Mouse (Mus musculus) embryo, embryonic 10.5 days (tissue): ENCODE data around the gene Ube2j1.

Experiments used
- DNase-seq: peaks from one replicate; pipeline ENCODE4 v3.0.0-alpha.2; 2015; ENCODE audit warnings: low spot score

The Ube2j1 gene

DNA sequence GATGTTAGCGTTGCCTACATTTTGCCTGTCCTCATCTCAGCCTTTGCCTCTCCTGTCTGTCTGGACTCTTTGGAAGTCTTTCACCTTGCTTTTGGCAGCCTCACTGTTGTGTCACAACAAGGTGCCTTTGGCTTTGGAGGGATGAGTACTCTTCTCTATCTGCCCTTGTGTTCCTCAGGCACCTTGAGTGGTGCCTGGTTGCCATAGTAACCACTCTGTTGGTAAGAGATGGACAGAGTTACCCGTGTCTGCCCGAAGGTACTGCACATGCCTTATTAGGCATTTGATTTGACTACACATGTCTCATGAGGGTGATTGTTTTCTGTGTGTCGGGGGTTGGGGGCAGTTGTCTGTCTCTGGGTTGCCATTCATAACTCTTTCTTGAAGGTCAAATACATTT lies 18.7 kb upstream of the Ube2j1 start:
- DNase-seq: no peak

DNA sequence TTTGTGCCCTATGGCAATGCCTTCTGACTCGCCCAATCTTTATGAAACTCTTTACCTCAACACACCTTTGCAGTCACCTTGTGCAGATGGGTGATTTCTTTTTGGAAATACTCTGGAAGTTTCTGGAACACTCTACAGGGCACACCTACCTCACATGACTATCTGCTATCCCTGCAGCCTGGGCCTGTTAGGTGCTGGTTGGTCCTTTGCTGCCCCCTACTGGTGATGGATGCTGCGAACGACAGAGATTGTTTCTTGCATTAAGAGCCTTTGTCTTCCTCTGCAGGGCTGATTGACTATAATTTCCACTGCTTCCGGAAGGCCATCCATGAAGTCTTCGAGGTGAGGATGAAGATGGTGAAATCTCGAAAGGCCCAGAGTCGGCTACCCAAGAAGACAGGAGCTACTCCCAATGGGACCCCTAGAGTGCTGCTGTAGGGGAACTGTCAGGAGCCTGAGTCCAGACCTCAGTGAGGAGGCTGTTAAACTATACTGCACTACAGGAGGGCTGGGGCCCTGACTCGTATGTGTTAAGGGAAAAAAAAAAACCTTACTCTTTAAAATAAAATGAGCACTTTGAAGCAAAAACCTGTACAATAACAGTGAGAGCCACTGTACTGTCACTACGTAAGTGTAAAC lies 12.7 kb upstream of the Ube2j1 start:
- DNase-seq: peak; percentile 92

DNA sequence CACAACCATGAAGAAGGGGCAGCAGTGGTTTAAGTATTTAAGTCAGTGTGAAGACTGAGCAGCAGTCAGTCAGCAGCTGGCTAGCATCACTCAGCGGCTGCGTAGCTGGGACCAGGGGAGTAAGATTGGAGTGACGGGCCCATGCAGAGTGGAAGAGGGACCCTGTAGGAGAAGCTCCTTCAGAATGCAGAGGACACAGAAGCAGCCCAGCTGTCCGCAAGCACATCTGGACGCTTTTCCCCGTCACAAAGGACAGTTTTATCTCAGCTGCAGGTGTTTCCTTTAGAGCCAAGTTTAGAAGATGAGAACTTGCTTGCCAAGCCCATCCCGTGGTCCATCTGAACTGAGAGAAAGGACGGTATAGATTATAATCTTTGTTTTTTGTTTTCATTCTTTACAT lies 6.8 kb upstream of the Ube2j1 start:
- DNase-seq: no peak

DNA sequence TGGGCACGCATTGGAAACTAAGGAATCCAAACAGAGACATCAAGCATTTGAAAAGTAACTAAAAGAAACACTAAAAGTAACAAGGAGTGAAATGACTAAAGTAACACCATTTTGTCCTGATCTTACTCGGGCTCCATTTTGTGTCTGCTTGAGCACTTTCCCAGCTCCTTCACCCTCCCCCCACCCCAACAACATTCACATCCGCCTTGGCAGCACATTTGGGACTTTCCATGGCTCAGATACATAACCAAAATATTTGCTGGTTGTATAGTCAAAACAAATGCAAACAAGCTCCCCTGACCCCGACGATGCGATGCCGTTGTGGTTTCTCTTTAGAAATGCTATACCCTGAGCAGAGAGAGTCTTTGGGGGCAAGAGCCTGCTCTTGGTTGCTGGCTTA lies 2.1 kb upstream of the Ube2j1 start:
- DNase-seq: no peak

DNA sequence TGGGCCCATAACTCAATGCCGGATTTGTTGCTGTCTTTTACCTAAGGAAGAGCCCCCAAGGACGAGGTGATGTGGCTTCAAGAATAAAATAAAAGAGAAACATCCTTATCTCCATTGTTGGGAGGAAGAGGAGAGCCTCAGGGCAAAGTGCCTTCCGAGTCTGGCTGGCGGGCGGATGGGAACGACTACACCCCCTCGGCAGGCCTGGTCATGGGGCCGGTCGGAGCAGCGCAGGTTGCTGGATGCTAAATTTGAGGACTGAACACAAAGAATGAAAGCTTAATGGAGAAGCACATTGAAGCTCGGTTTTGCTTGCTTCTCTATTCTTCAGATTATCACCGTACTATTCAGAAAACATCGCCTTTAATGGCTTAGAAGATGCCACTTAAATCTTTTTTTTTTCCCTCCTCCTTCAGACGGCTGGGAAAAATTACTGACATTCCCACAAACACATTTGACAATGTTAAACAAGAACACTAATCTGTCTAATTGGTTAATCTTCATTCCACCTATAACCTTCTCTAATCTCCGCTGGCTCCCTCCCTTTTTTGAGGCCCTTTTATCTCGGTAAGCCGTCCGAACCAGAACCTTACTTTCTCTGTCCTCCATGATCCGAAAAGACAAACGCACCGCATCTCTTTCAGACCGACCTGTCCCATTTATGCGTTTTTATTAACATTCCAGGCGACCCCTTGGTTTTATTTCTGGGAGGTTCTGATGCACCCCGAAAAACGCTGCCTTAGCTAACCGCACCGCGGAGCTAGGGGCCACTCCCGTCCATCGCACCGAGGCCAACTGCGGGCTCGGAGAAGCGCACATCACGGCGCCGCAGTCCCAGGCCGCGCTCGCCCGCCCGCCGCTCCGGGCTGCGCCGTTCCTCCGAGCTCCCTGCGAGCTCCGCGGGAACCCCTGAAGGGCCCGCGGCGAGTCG lies 687 bp upstream of the Ube2j1 start:
- DNase-seq: peak; percentile 68

DNA sequence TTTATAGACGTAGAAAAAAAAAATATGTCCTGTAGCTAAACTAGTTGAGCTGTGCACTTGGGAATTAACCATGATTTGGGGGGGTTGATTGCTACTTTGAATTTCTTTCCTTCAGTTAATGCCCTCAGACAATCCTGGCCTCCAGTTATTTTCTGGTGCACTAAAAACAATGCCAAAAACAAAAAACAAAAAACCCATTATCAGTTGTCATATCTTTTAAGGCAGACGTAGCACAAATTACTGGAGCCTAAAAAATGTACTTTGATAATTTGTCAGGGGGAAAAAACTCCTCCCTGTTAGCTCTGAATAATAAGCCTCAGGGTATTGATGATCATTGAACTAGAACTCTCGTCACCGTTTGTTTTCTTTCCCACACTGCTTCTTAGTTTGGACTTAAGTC lies 829 bp downstream of the Ube2j1 start:
- DNase-seq: peak; percentile 17

DNA sequence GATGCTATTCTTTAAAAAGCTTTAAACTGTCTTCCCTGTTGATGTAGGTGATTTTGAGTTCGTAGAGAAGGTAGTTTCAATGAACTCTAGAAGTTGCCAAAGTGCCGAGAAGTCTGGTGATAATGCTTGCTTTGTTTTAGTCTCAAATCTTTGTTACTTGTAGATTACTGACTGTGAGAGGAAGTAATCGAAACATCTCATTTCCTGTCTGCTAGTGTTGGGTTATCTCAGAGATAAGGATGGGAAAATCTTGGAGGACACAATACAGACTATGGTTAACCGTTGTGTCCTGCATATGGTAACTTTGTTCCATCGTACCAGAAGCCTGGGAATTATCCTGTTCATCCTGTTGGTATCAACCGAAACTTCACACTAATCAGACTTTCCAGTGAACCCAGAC lies 2.3 kb downstream of the Ube2j1 start:
- no peak for DNase-seq

DNA sequence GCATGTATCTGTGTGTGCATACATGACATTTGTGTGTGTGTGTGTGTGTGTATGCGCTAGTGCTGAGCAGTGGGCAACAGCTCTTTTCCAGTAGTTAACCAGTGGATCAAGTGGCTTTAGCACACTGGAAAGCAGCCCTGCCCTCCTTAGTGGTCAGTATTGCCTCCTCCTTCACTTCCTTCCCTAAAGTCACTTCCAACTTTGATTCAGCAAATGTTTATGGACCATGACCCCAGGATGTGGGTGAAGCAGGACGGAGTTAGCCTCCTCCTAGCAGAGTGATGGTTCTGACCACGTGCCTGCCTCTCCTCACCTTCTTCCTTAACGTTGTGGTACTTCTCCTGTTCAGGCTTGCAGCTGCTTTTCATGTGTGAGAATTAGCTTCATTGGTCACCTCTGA lies 8.6 kb downstream of the Ube2j1 start:
- no peak for DNase-seq

DNA sequence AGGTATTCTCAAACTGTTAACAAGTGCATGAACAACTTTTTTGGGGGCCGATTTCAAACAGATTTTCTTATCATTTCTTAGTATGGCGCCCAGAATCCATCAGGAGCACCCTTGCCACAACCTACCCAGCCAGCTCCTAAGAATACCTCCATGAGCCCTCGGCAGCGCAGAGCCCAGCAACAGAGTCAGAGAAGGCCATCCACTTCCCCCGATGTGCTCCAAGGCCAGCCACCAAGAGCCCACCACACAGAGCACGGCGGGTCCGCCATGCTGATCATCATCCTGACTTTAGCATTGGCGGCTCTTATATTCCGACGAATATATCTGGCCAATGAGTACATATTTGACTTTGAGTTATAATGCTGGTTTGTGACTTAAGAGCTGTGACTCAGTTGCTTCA lies 18.4 kb downstream of the Ube2j1 start:
- no peak for DNase-seq

DNA sequence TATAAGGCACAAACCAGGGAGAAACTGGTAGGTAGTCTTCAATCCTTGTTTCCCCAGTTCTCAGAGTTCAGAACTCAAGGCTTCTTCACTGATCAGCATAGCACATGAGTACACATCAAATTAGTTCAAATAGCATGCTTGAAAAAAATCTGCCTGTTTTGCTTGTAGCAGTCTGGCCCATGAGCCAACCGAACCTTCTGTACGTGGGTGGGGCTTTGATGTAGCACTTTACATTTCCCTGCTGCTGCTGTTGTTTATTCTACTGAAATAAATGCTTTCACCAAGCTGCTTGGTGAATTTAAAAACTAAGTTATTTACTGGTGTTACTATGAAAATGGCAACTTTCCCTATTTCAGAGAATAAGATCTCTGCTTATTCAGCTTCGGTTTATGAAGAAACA lies 20.8 kb downstream of the Ube2j1 start:
- DNase-seq: no peak

DNA sequence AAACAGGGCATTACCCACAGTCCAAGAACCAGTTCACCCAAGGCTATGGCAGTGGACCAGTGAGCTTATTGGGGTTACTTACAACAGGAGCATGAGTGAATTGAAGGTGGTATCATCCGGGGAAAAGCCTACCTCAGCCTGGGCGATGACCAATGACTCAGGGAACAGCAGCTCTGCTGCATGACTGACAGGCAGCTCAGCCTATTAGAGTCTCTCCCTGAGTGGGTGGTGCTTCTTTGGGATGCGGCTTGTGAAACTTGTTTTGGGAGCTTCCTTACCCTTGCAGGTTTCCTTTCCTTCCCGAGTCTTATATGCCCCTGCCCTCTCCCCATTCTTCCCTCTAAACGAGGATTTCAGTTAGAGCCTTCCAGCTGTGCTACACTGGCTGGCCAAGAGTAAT lies 21.4 kb downstream of the Ube2j1 start:
- peak; percentile 22 for DNase-seq

DNA sequence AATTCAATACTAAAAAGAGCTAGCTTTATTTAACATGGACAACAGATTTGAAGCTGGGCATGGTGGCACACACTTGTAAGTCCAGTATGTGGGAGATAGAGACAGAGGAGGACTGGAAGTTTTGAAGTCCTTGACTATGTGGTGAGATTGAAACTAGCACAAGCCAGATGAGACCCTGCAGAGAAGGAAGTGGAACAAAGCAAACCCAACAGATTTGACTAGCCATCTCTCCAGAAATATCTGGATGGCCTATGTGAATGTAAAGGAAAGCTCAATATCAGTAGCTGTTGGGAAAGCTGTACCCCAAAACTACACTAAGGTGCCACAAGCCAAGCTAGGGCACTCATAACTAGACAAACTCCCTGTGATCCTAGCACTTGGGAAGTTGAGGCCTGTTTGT lies 23.2 kb downstream of the Ube2j1 start:
- DNase-seq: no peak

DNA sequence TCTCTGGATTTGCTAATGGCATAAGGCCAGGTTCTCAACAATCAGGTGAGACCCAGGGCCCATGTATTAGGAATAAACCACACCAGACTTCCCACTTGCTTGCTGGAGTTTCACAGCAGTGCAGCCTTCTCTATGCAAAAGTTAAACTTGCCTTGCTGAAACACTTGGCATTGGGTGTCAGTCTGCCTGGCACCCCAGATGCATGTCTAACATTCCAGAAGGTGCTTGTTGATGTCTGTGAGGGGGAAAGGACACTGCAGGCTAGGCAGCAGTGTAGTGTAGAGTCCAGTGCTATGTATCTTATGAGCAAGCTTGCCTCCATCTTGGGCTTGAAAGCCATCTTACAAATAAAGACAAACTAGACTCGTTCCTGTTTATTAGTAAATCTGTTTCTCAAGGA lies 25.1 kb downstream of the Ube2j1 start:
- DNase-seq: no peak

DNA sequence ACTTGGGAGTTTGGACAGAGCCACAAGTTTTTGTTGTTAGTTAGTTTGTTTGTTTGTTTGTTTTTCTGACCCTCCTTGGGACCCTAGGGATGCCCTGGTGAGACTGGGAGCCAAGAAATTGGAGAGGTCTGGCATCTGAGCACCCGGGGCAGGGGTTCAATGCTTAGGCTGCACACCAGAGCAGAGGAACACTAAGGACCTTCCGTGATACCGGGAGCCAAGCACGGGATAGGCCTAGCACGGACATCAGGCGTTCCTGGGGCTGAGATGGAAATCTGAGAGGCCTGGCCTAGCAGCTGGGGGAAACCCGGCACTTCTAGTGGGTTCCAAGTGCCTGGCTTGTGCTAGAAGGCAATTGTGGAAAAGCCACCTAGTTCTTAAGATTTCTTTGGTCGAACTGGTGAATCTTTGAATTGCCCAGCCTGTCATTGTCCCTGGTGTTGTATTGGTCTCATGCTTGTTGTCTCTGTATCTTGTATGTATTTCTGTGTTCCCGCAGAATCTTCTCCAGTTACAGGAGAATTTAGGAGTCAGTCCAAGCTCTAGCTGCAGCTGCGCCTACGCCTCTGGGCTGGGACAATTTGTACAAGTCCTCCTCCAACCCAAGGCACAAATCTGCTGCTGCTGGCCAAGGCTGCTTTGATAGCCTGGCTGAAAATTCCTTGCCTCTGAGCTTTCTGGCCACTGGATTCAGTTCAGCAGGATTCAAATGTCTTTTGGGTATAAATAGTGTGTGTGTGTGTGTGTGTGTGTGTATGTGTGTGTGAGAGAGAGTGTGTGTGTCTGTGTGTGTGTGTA lies 26.9 kb downstream of the Ube2j1 start:
- no peak for DNase-seq

DNA sequence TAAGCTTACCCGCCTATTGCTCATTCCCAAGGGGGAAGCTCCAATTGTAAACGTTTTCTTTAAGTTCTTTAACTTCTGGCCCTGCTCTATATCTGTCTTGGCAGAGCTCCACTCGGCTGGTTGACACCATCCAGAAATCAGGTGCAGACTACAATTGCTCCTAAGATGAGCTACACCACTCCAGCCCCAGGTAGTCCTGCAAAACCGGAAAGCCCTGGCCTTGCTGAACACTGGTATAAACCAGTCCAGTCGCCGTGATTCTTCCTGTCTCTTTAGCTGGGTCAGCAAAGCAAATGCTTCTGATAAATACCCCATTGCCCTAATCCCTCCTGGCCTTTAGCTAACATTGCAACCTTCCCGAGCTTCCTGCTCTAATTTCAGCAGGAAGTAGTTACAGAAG lies 29.9 kb downstream of the Ube2j1 start:
- DNase-seq: no peak

DNA sequence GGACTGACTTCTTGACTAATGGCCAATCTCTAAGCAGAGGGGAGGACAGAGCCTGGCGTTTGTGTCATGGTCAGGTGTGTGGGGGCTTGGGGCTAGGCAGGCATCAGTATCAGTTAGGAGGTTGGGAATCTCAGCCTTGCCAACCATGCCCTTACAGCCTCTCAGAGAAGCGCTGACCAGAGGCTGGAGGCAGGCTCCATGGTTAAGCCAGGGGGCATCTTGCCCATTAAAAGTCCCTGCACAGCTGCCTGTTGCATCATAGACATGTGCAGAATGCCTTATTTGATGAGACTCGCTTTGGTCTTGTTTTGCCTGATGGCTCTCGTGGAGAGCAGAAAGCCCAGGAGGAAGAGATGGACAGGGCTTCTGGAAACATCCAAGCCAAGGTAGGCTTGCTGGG lies 31.8 kb downstream of the Ube2j1 start, which contains the start of gene Gabrr2:
Gene Gabrr2, plus strand, starts transcription at position 19 of the 400 bp plus-strand sequence.
- DNase-seq: no peak

DNA sequence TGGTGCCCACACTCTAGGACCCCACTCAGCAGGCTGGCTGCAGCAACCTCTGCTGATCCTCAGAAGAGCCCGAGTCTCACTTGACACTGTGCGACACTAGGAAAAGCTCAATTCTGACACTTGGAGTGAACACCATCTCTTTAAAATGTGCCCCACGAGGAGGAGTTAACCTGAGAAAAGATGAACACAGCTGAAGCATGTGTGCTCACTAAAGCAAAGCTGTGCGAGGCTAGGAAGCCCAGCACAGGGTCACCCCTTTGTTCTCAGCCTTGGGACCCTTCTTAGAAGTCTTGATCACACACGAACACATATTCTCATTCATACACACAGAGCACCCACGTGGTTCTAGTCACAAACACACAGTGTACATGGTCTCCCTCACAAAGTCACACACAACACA lies 33.8 kb downstream of the Ube2j1 start:
- DNase-seq: no peak

DNA sequence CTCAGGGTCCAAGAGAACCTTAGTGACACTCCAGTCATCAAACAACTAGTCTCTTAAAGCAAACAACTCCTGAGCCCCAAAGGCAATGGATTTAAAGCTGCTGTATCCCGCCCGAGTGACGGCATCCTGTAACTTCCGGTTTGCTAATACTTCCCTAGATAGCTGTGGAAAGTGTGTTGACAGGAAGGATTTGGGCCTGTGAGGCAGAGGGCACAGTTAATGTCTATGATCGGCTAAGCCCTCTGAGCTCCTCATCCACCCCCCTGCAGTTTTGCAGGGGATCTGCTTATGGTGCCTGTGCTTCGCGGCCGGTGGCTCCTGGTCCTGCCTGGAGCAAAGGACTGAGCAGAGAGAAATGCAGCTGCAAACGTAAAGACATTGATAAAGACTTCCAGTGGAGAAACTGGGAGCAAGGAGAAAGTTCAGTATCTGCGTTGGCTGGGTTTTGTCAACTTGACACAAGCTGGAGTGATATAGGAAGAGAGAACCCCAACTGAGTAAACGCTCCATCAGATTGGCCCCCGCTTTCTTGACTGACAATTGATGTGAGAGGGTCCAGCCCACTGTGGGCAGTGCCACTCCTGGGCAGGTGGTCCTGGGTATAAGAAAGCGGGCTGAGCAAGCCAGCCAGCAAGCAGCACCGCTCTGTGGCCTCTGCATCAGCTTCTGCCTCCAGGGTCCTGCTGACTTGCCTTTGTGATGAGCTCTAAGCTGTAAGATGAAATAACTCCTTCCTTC lies 35.2 kb downstream of the Ube2j1 start:
- no peak for DNase-seq

DNA sequence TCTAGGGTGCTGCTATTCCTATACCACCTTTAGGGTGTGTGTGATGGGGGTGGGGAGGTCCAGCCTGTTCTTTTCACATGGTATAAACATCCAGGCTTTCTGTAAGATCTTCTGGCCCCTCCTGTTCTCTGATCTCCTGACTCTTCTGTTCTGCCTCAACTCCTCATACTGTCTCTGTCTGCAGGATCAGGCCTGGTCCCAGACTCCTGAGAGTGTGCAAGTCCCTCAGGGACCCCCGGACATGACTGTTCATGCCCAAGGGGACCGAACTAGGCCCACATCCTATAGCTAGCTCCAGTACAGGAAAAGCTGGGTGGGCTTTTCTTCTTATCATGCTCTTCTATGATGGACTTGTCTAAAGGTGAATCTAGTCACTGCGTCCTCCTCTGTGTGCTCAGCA lies 36.1 kb downstream of the Ube2j1 start:
- DNase-seq: no peak

DNA sequence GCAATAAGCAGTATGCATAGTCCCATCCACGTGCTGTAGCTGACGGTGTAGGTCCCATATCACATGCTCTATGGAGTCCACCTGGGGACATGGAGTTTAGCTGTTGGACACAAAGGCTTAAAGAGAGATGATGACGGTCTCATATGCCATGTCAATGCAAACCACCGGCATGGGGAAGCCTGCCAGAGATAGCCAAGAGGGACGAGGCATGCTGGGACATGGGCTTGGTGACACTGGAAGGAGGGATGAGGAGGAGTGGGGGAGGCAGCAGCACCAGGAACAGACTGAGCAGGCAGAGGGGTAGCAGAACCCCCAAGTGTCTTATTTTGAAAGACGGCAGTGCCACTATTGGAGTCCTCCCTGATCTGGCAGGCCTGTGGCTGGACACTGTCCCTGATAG lies 36.6 kb downstream of the Ube2j1 start:
- no peak for DNase-seq

DNA sequence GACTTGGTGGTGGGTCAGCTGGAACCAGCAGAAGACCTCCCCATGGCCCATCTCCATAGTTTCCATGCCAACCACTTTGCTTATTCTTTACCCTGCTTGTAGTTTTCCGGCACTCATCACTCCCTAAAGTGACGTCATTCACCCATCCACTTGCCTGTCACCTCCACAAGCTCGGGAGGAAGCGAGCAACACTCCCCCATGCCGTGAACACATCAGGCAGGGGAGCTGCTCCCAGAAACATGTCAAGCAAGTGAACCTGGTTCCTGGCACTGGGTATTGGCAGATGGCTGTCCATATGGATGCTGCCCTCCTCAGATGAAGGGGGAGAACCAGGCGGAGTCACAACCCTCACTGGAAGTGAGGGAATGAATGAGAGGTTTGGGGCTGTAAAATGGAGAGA lies 37.7 kb downstream of the Ube2j1 start:
- DNase-seq: no peak

DNA sequence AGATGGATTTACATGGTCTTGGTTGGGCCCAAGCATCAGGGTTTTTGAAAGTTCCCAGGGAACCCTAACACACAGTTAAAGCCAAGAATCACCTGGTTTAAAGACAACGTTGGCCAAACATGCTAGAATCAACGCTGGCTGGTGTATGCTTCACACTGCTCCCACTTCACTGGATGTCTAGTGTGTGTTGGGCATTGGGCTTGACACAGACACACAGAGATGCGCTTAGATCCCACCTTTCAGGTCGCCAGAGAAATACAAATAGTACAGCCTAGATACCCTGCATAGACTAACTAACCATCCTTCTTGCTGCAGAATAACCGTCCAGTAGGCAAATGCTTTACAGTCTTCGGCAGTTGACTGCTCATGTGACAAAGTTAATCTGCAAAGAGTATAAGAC lies 39.1 kb downstream of the Ube2j1 start:
- DNase-seq: no peak
